Mouse (Mus musculus) testis, adult 2 months (tissue): ENCODE measurements around the gene Tcam1.

Source experiments
- CTCF ChIP-seq: fragments of 200-500 bp; IDR thresholded peaks from 2 replicates; pipeline ENCODE4 v1.5.1; 2012; ENCODE audit warnings: low read depth, mild to moderate bottlenecking, inconsistent platforms, low read length, moderate library complexity; ENCODE audit not compliant: control insufficient read depth, insufficient read depth, insufficient replicate concordance
- POLR2A ChIP-seq: fragments of 200-500 bp; IDR thresholded peaks from 2 replicates; pipeline ENCODE4 v1.6.1; 2012; ENCODE audit warnings: low read depth, mild to moderate bottlenecking, inconsistent platforms, low read length, moderate library complexity; ENCODE audit not compliant: control insufficient read depth

- TF ChIP-seq CTCF (no peak), POLR2A (peak; percentile 42; the same call in 1 of the 2 replicates)
These were observed 1.5 kb upstream of the Tcam1 start for GRCm38 (mm10) chr11:106274971-106275411.
